Mouse (Mus musculus): ENCODE results near the gene Abhd11. TPM values are rescaled to one million over a fixed set of nuclear protein-coding genes. Genes with fewer than 3 reads are reported as not detected.

Gene Abhd11
- total and polyA plus RNA-seq, 3 experiments, result 21.7 to 61.2 (median 37.2) TPM

GRCm38 (mm10) chr5:134974921-134975320 lies 34.0 kb upstream of the Abhd11 start:
- no peak for TF ChIP-seq TAL1 (conservative IDR thresholded peaks at IDR 0.05; ENCODE audit: low read depth, low read length)
- TF ChIP-seq CTCF (IDR thresholded peaks at IDR 0.05; ENCODE audit: low read depth, low read length), result no peak
- TF ChIP-seq POLR2AphosphoS5 (IDR thresholded peaks at IDR 0.05; ENCODE audit: insufficient replicate concordance, low read depth, low read length), result no peak
- TF ChIP-seq GATA1 (IDR thresholded peaks at IDR 0.05; ENCODE audit: borderline replicate concordance, low read length), result no peak
- TF ChIP-seq GATA2 (IDR thresholded peaks at IDR 0.05; ENCODE audit: borderline replicate concordance, low read depth, low read length), result no peak
- H3K4me3 ChIP-seq (ENCODE audit: low read depth, low read length), result no peak overlapping the region; the same call in 1 of the 2 replicates
- peaks cover 85% of the 10 kb centered on the region for H3K4me1 ChIP-seq (ENCODE audit: insufficient read depth, low read depth, low read length)
- H3K9me3 ChIP-seq (replicated peaks), result no peaks in the 10 kb centered on the region
- H3K36me3 ChIP-seq (replicated peaks), result no peaks in the 10 kb centered on the region
- H3K27me3 ChIP-seq (ENCODE audit: insufficient read depth, low read length), result no peaks in the 10 kb centered on the region
- ATAC-seq (ENCODE audit: extremely low read depth, insufficient number of reproducible peaks, low FRiP score, poor library complexity, severe bottlenecking), result no peak
- no peak for DNase-seq (ENCODE audit: low spot score)

- TF ChIP-seq TAL1 (conservative IDR thresholded peaks at IDR 0.05; ENCODE audit: low read depth, low read length) (peak; percentile 81), GATA2 (IDR thresholded peaks at IDR 0.05; ENCODE audit: borderline replicate concordance, low read depth, low read length) (no peak), CTCF (IDR thresholded peaks at IDR 0.05; ENCODE audit: low read depth, low read length) (no peak), POLR2AphosphoS5 (IDR thresholded peaks at IDR 0.05; ENCODE audit: insufficient replicate concordance, low read depth, low read length) (no peak)
- peak overlapping the region; percentile 52; the same call in 1 of the 2 replicates for H3K4me3 ChIP-seq (ENCODE audit: low read depth, low read length)
- peaks cover 88% of the 10 kb centered on the region for H3K4me1 ChIP-seq (ENCODE audit: insufficient read depth, low read depth, low read length)
- peak; percentile 30 for ATAC-seq (ENCODE audit: extremely low read depth, insufficient number of reproducible peaks, low FRiP score, poor library complexity, severe bottlenecking)
- no peaks in the 10 kb centered on the region for H3K27me3 ChIP-seq (ENCODE audit: insufficient read depth, low read length)
- H3K9me3 ChIP-seq (replicated peaks), result no peaks in the 10 kb centered on the region
- DNase-seq (ENCODE audit: low spot score), result peak; percentile 49
- no peaks in the 10 kb centered on the region for H3K36me3 ChIP-seq (replicated peaks)
Observed at GRCm38 (mm10) chr5:134976164-134976563, 32.8 kb upstream of the Abhd11 start.

GRCm38 (mm10) chr5:134976577-134977250 lies 32.2 kb upstream of the Abhd11 start:
- TF ChIP-seq CTCF (IDR thresholded peaks at IDR 0.05; ENCODE audit: low read depth, low read length) (no peak), TAL1 (conservative IDR thresholded peaks at IDR 0.05; ENCODE audit: low read depth, low read length) (peak; percentile 54)
- Histone ChIP-seq H3K27me3 (ENCODE audit: insufficient read depth, low read length) (no peaks in the 10 kb centered on the region), H3K4me1 (ENCODE audit: insufficient read depth, low read depth, low read length) (peaks cover 93% of the 10 kb centered on the region), H3K4me3 (ENCODE audit: low read depth, low read length) (peak overlapping the region; percentile 52; the same call in 1 of the 2 replicates), H3K9me3 (replicated peaks) (no peaks in the 10 kb centered on the region), H3K36me3 (replicated peaks) (no peaks in the 10 kb centered on the region)
- ATAC-seq (ENCODE audit: extremely low read depth, insufficient number of reproducible peaks, low FRiP score, poor library complexity, severe bottlenecking) (peak; percentile 29), DNase-seq (ENCODE audit: low spot score) (no peak)

GRCm38 (mm10) chr5:134977837-134978236 lies 31.1 kb upstream of the Abhd11 start:
- ATAC-seq (ENCODE audit: extremely low read depth, insufficient number of reproducible peaks, low FRiP score, poor library complexity, severe bottlenecking) (no peak), DNase-seq (ENCODE audit: low spot score) (no peak)
- H3K36me3 ChIP-seq (replicated peaks), result no peaks in the 10 kb centered on the region
- no peaks in the 10 kb centered on the region for H3K27me3 ChIP-seq (ENCODE audit: insufficient read depth, low read length)
- peaks cover 86% of the 10 kb centered on the region for H3K4me1 ChIP-seq (ENCODE audit: insufficient read depth, low read depth, low read length)
- H3K9me3 ChIP-seq (replicated peaks), result no peaks in the 10 kb centered on the region
- TF ChIP-seq GATA1 (IDR thresholded peaks at IDR 0.05; ENCODE audit: borderline replicate concordance, low read length) (no peak), POLR2AphosphoS5 (IDR thresholded peaks at IDR 0.05; ENCODE audit: insufficient replicate concordance, low read depth, low read length) (no peak), GATA2 (IDR thresholded peaks at IDR 0.05; ENCODE audit: borderline replicate concordance, low read depth, low read length) (no peak), CTCF (IDR thresholded peaks at IDR 0.05; ENCODE audit: low read depth, low read length) (no peak), TAL1 (conservative IDR thresholded peaks at IDR 0.05; ENCODE audit: low read depth, low read length) (no peak)
- no peak overlapping the region; the same call in 1 of the 2 replicates for H3K4me3 ChIP-seq (ENCODE audit: low read depth, low read length)

GRCm38 (mm10) chr5:134981149-134981548 lies 27.8 kb upstream of the Abhd11 start:
- TF ChIP-seq CTCF (IDR thresholded peaks at IDR 0.05; ENCODE audit: low read depth, low read length) (no peak), TAL1 (conservative IDR thresholded peaks at IDR 0.05; ENCODE audit: low read depth, low read length) (no peak), POLR2AphosphoS5 (IDR thresholded peaks at IDR 0.05; ENCODE audit: insufficient replicate concordance, low read depth, low read length) (no peak), GATA1 (IDR thresholded peaks at IDR 0.05; ENCODE audit: borderline replicate concordance, low read length) (no peak), GATA2 (IDR thresholded peaks at IDR 0.05; ENCODE audit: borderline replicate concordance, low read depth, low read length) (no peak)
- H3K4me1 ChIP-seq (ENCODE audit: insufficient read depth, low read depth, low read length), result peaks cover 84% of the 10 kb centered on the region
- H3K27me3 ChIP-seq (ENCODE audit: insufficient read depth, low read length), result peaks cover 3% of the 10 kb centered on the region; the same call in 1 of the 2 replicates
- no peak overlapping the region for H3K4me3 ChIP-seq (ENCODE audit: low read depth, low read length)
- no peaks in the 10 kb centered on the region for H3K36me3 ChIP-seq (replicated peaks)
- peaks cover 3% of the 10 kb centered on the region for H3K9me3 ChIP-seq (replicated peaks)
- ATAC-seq (ENCODE audit: extremely low read depth, insufficient number of reproducible peaks, low FRiP score, poor library complexity, severe bottlenecking), result no peak
- DNase-seq (ENCODE audit: low spot score), result no peak

GRCm38 (mm10) chr5:134983111-134983510 lies 25.8 kb upstream of the Abhd11 start:
- H3K4me1 ChIP-seq (ENCODE audit: insufficient read depth, low read depth, low read length), result peaks cover 82% of the 10 kb centered on the region
- TF ChIP-seq TAL1 (conservative IDR thresholded peaks at IDR 0.05; ENCODE audit: low read depth, low read length) (no peak), GATA2 (IDR thresholded peaks at IDR 0.05; ENCODE audit: borderline replicate concordance, low read depth, low read length) (no peak), GATA1 (IDR thresholded peaks at IDR 0.05; ENCODE audit: borderline replicate concordance, low read length) (no peak), POLR2AphosphoS5 (IDR thresholded peaks at IDR 0.05; ENCODE audit: insufficient replicate concordance, low read depth, low read length) (no peak), CTCF (IDR thresholded peaks at IDR 0.05; ENCODE audit: low read depth, low read length) (no peak)
- DNase-seq (ENCODE audit: low spot score), result no peak
- no peak for ATAC-seq (ENCODE audit: extremely low read depth, insufficient number of reproducible peaks, low FRiP score, poor library complexity, severe bottlenecking)
- peaks cover 13% of the 10 kb centered on the region for H3K9me3 ChIP-seq (replicated peaks)
- H3K36me3 ChIP-seq (replicated peaks), result no peaks in the 10 kb centered on the region
- H3K4me3 ChIP-seq (ENCODE audit: low read depth, low read length), result no peak overlapping the region
- H3K27me3 ChIP-seq (ENCODE audit: insufficient read depth, low read length), result peaks cover 18% of the 10 kb centered on the region; the same call in 1 of the 2 replicates
